14 mouse cellular contexts compared by ENCODE assay signal in the genomic region with DNA sequence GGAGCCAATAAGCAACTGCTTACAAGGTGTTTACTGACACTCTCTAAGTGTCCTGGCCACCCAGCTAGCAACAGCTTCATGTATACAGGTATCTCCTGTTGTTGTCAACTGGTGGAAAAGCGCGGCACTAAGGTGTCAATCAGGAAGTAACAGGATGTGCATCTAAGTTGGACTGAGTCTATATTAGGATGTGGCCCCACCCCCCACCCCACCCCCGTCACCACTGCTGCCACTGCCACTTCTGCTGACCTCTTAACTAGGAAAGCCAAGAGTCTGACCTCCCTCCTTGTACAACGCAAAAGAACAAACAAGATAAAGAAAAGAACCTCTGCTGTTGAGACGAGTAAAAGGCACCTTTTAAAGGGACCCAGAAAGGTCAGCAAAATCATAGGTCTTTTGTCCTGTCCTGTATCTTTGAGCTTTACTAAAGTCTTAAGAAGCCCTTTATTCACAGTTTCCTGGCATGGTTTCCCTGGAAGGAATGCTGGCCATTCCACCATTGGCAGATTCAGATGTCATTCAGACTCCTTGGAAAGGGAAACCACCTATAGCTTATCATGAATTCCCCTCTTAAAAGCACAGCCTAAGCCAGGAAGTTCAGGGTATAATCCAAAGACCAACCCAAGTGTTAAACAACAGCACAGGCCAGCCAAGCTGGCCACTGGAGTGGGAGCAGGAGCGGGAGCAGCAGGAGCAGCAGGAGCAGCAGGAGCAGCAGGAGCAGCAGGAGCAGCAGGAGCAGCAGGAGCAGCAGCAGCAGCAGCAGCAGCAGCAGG.
DNase-seq lines count a peak whose midpoint lies in the region; ATAC-seq lines count a peak whose summit lies in the region.
"Had no signal": no experiment of that assay in that cellular context is flagged by ENCODE, and none has a peak within 500 bp of the region (broad histone marks: within the 10 kb centered on the region; RNA-seq: fewer than 3 reads in every experiment).

No protein-coding gene starts in this region.

- H3K4me1 ChIP-seq in heart, embryonic 16.5 days (ENCODE audit: control insufficient read depth, insufficient read depth, low read length), result peaks cover 19% of the 10 kb centered on the region

- DNase-seq in heart, adult 8-10 months (ENCODE audit: low spot score), result peak; percentile 7
- no peak for DNase-seq in heart, postnatal 25 days (ENCODE audit: low spot score)
- peak; percentile 51 for DNase-seq in embryo, embryonic 10.5 days (ENCODE audit: low spot score)
- peak; percentile 33 for DNase-seq in lung, postnatal 14 days
- no peak for DNase-seq in gastrocnemius, postnatal 25 days
- no peak for DNase-seq in kidney, adult 11 months
- no peak for DNase-seq in layer of hippocampus, postnatal 25 days (ENCODE audit: extremely low spot score in 1 of 2, low spot score in 1 of 2)
- DNase-seq: B cell, adult 2 months; cerebellum, adult 9-10 months had no signal

- H3K27me3 ChIP-seq in heart, embryonic 16.5 days (ENCODE audit: control insufficient read depth, insufficient read depth, low read length), result no peaks in the 10 kb centered on the region
- H3K27me3 ChIP-seq: limb, embryonic 12.5 days had no signal

- H3K36me3 ChIP-seq in heart, embryonic 16.5 days (ENCODE audit: control insufficient read depth, insufficient read depth), result no peaks in the 10 kb centered on the region
- H3K36me3 ChIP-seq: G1E; limb, embryonic 12.5 days had no signal

- WGBS in heart, embryonic 16.5 days, result 17% methylated on average over 6 of the region's 6 CpGs

- H3K4me3 ChIP-seq in heart, embryonic 16.5 days (ENCODE audit: low read length), result no peak overlapping the region
- H3K4me3 ChIP-seq: heart, adult 2 months; limb, embryonic 12.5 days had no signal

- H3K27ac ChIP-seq in heart, embryonic 16.5 days (ENCODE audit: low read length), result 0 out of 2 replicates have a peak overlapping the region, but pooled peaks have one; percentile 37
- H3K27ac ChIP-seq: heart, adult 2 months; limb, embryonic 12.5 days had no signal

- peak; percentile 83 for ATAC-seq in heart, embryonic 16.5 days (replicated peaks; ENCODE audit: extremely low read depth, insufficient read depth, low FRiP score)
- ATAC-seq: inflammation-experienced regulatory T-cells, adult 6 months had no signal

- no peaks in the 10 kb centered on the region for H3K9me3 ChIP-seq in heart, embryonic 16.5 days (replicated peaks; ENCODE audit: control insufficient read depth, low read length)
- H3K9me3 ChIP-seq: limb, embryonic 12.5 days had no signal

- H3K4me2 ChIP-seq in heart, embryonic 16.5 days (ENCODE audit: low read depth, low read length), result peak overlapping the region; percentile 46; the same call in 1 of the 2 replicates
- H3K4me2 ChIP-seq: limb, embryonic 12.5 days had no signal

- intact Hi-C loops in heart, postnatal 25 days (cut with DNase I), result no loop called here

- H3K9ac ChIP-seq in heart, embryonic 16.5 days (ENCODE audit: low read length), result no peak overlapping the region
- H3K9ac ChIP-seq: limb, embryonic 12.5 days had no signal

Comparison
In these comparisons a context has a peak if more than half of its experiments do, and no peak if none do; other contexts are left out.
1. DNase-seq: peak in heart, adult 8-10 months (single experiment), embryo, embryonic 10.5 days (single experiment) and lung, postnatal 14 days (single experiment); none in heart, postnatal 25 days (single experiment), gastrocnemius, postnatal 25 days (single experiment), kidney, adult 11 months (single experiment) and layer of hippocampus, postnatal 25 days (0 of 2).